Mouse (Mus musculus) lung, postnatal 25 days (tissue): ENCODE measurements at regions not wholly inside any gene's neighbourhood (a gene's known extent, or its start where the extent isn't known, plus 50 kb on each side); places are given as distances from the start of the nearest gene placed in this dataset.

ENCODE experiments used
- DNase-seq: peaks from one replicate; pipeline ENCODE4 v3.0.0; 2022; ENCODE audit warnings: low spot score

GRCm38 (mm10) chr3:159689743-159690142, 90.8 kb downstream of the Rpe65 start:
- no peak for DNase-seq

GRCm38 (mm10) chr3:159724340-159725119, 114.9 kb upstream of the Wls start:
- peak; percentile 21 for DNase-seq

- no peak for DNase-seq
Measured at GRCm38 (mm10) chr3:159732201-159732600, 107.3 kb upstream of the Wls start.

- DNase-seq = no peak
Measured at GRCm38 (mm10) chr3:159733141-159733540, 106.3 kb upstream of the Wls start.

GRCm38 (mm10) chr3:159734547-159734946, 104.9 kb upstream of the Wls start:
- no peak for DNase-seq

GRCm38 (mm10) chr3:159736070-159736469, 103.4 kb upstream of the Wls start:
- DNase-seq = no peak

- DNase-seq = no peak
Measured at GRCm38 (mm10) chr3:159740600-159741279, 98.7 kb upstream of the Wls start.

GRCm38 (mm10) chr3:159741816-159742215, 97.7 kb upstream of the Wls start:
- no peak for DNase-seq

- DNase-seq = no peak
Measured at GRCm38 (mm10) chr3:159759740-159760139, 79.7 kb upstream of the Wls start.

GRCm38 (mm10) chr3:159760293-159760692, 79.2 kb upstream of the Wls start:
- DNase-seq = no peak

GRCm38 (mm10) chr3:159760949-159761348, 78.5 kb upstream of the Wls start:
- no peak for DNase-seq

GRCm38 (mm10) chr3:159782222-159782844, 57.1 kb upstream of the Wls start:
- DNase-seq = no peak

GRCm38 (mm10) chr3:159787776-159788175, 51.7 kb upstream of the Wls start:
- DNase-seq = no peak
